Mouse (Mus musculus): Measurements from ENCODE around the gene Tprkb.
"Not testable (repeated sequence)": the region's sequence is repeated elsewhere in the genome, so short reads cannot be mapped to it uniquely, and the experiment has no call there.

DNA sequence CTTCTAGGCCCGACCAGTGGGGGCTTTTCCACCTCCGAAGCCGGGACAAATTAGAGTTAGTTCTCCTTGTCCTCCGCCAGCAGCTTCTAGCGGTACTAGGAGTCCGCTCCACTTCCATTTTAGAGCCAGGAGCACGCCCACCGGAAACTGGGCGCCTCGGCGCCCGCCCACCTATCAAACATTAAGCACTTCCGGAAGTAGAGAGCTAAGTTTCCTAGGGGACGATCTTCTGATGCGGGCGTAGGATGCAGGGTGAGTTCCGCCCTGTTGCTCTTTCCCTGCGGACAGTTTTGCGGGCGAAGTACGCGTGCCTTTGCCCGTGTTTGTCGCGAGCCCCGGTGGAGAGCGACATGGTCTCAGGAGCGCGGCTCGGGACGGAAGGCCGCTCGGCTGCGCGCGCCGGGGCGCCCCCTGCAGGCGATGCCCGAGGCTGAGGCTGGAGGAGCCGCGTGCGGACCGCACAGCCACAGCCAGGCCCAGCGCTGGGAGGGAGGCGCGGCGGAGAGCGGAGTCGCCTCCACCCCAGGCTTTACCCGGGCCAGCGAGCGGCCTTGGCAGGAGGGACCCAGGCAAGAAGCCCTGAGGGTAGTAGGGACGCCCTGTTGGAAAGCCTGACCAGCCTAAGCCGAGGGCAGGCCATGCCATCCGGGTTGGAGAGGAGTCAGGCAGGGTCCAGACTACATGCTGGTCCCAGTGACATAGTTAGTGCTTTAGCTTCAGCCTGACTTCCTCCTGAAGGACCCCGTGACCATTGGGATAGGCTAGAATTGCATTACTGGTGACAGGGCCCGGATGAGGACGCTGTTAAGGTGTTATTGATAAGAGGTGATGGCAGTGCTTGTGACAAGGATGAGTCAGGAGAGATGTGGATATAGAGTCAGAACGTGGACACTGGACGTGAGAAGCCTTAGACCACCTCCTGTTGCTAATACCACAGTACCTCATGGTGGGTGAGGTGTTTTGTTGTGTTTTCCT, 4.2 kb downstream of the Tprkb start, which contains the start of gene Nat8f1:
- TF ChIP-seq POLR2A (IDR thresholded peaks at IDR 0.05; ENCODE audit: insufficient read depth, low read length); CTCF (IDR thresholded peaks at IDR 0.05; ENCODE audit: low read depth, low read length); EP300 (IDR thresholded peaks at IDR 0.05; ENCODE audit: insufficient read depth, low read depth, low read length): not testable (repeated sequence)
